Mouse (Mus musculus): ENCODE measurements around the gene Il17f.
"Not testable (repeated sequence)": the region's sequence is repeated elsewhere in the genome, so short reads cannot be mapped to it uniquely, and the experiment has no call there.

Gene Il17f

GRCm38 (mm10) chr1:20790517-20790916, at the start of gene Il17f:
TSS of gene Il17f (minus strand) at chr1:20790617.
- not testable (repeated sequence) for DNase-seq

- DNase-seq: peak; percentile 81 to 85
These were observed 49.5 kb upstream of the Il17f start for GRCm38 (mm10) chr1:20839911-20840310.

- no peak for DNase-seq
These were observed 46.2 kb upstream of the Il17f start for GRCm38 (mm10) chr1:20836551-20837125.

GRCm38 (mm10) chr1:20833141-20833511, 42.7 kb upstream of the Il17f start:
- no peak for DNase-seq

- no peak for DNase-seq
These were observed 42.2 kb upstream of the Il17f start for GRCm38 (mm10) chr1:20832473-20833140.

GRCm38 (mm10) chr1:20830546-20830945, 40.1 kb upstream of the Il17f start:
- DNase-seq: no peak

- DNase-seq: no peak
These were observed 37.6 kb upstream of the Il17f start for GRCm38 (mm10) chr1:20828061-20828460.

- DNase-seq: no peak
These were observed 34.6 kb upstream of the Il17f start for GRCm38 (mm10) chr1:20825036-20825435.

- no peak for DNase-seq
These were observed 33.5 kb upstream of the Il17f start for GRCm38 (mm10) chr1:20823906-20824305.

- no peak for DNase-seq
These were observed 33.1 kb upstream of the Il17f start for GRCm38 (mm10) chr1:20823471-20823870.

- no peak for DNase-seq
These were observed 30.5 kb upstream of the Il17f start for GRCm38 (mm10) chr1:20820959-20821358.

GRCm38 (mm10) chr1:20819771-20820605, 29.6 kb upstream of the Il17f start, which contains the start of gene Mcm3:
TSS of gene Mcm3 (minus strand) at chr1:20820312.
- DNase-seq: peak; percentile 80 to 93

- no peak for DNase-seq
These were observed 27.2 kb upstream of the Il17f start for GRCm38 (mm10) chr1:20817596-20817995.

- no peak for DNase-seq
These were observed 26.8 kb upstream of the Il17f start for GRCm38 (mm10) chr1:20817172-20817571.

GRCm38 (mm10) chr1:20814521-20814920, 24.1 kb upstream of the Il17f start:
- no peak for DNase-seq

GRCm38 (mm10) chr1:20804526-20804925, 14.1 kb upstream of the Il17f start:
- DNase-seq: no peak

GRCm38 (mm10) chr1:20801682-20802390, 11.4 kb upstream of the Il17f start:
- peak; percentile 9 to 10 for DNase-seq

GRCm38 (mm10) chr1:20801275-20801674, 10.9 kb upstream of the Il17f start:
- no peak for DNase-seq

GRCm38 (mm10) chr1:20795178-20795577, 4.8 kb upstream of the Il17f start:
- no peak for DNase-seq

GRCm38 (mm10) chr1:20794760-20795159, 4.3 kb upstream of the Il17f start:
- DNase-seq: no peak

GRCm38 (mm10) chr1:20791414-20791813, 997 bp upstream of the Il17f start:
- DNase-seq: no peak

GRCm38 (mm10) chr1:20788419-20788818, 2.0 kb downstream of the Il17f start:
- no peak for DNase-seq

GRCm38 (mm10) chr1:20787046-20787445, 3.4 kb downstream of the Il17f start:
- DNase-seq: no peak
